Mouse (Mus musculus) stomach, embryonic 15.5 days (tissue): ENCODE measurements at regions not wholly inside any gene's neighbourhood (a gene's known extent, or its start where the extent isn't known, plus 50 kb on each side); places are given as distances from the start of the nearest gene placed in this dataset.

ENCODE experiments used
- ATAC-seq: fragments of 200-750 bp; cut with Nextera tagmentation; 2 replicates; pipeline ENCODE4 v1.8.0; 2017; ENCODE audit warnings: low read depth, moderate number of reproducible peaks, moderate TSS enrichment; ENCODE audit not compliant: insufficient read depth, low FRiP score
- H3K27ac ChIP-seq: fragments of 300-500 bp; sonication (generic); 2 replicates; pipeline ENCODE4 v1.5.1; 2015; ENCODE audit warnings: mild to moderate bottlenecking, inconsistent platforms
- H3K27me3 ChIP-seq: fragments of 300-500 bp; sonication (generic); replicated peaks from 2 replicates; pipeline ENCODE4 v1.6.1; 2015; ENCODE audit warnings: inconsistent platforms
- H3K36me3 ChIP-seq: fragments of 300-500 bp; sonication (generic); 2 replicates; pipeline ENCODE4 v1.6.1; 2015; ENCODE audit warnings: inconsistent platforms
- H3K4me1 ChIP-seq: fragments of 300-500 bp; sonication (generic); 2 replicates; pipeline ENCODE4 v1.6.1; 2015; ENCODE audit warnings: inconsistent platforms
- H3K4me2 ChIP-seq: fragments of 300-500 bp; sonication (generic); 2 replicates; pipeline ENCODE4 v1.6.1; 2015; ENCODE audit warnings: mild to moderate bottlenecking, inconsistent platforms
- H3K4me3 ChIP-seq: fragments of 300-500 bp; sonication (generic); replicated peaks from 2 replicates; pipeline ENCODE4 v1.5.1; 2015; ENCODE audit warnings: inconsistent platforms
- H3K9ac ChIP-seq: fragments of 300-500 bp; sonication (generic); 2 replicates; pipeline ENCODE4 v1.6.1; 2015; ENCODE audit warnings: inconsistent platforms
- H3K9me3 ChIP-seq: fragments of 300-500 bp; sonication (generic); 2 replicates; pipeline ENCODE4 v1.6.1; 2016; ENCODE audit warnings: inconsistent platforms
- WGBS: fragments of 180-500 bp; shearing (Covaris S2); methylation state at CpG from one replicate; pipeline ENCODE4 v1.1.7; 2015; 5-methylcytosine and 5-hydroxymethylcytosine counted together

- H3K4me3 ChIP-seq, result no peak overlapping the region
- WGBS, result 89% methylated on average over 17 of the region's 17 CpGs
- no peak overlapping the region for H3K27ac ChIP-seq
- no peaks in the 10 kb centered on the region for H3K4me1 ChIP-seq
- H3K27me3 ChIP-seq, result no peaks in the 10 kb centered on the region
- H3K9me3 ChIP-seq, result no peaks in the 10 kb centered on the region
- H3K9ac ChIP-seq, result no peak overlapping the region
- H3K36me3 ChIP-seq, result no peaks in the 10 kb centered on the region
- H3K4me2 ChIP-seq, result no peak overlapping the region
- ATAC-seq, result no peak
Observed at GRCm38 (mm10) chr6:140192526-140192925, 151.3 kb upstream of the Plcz1 start.

- Histone ChIP-seq H3K27me3 (no peaks in the 10 kb centered on the region), H3K27ac (no peak overlapping the region), H3K4me3 (no peak overlapping the region), H3K36me3 (no peaks in the 10 kb centered on the region), H3K4me2 (no peak overlapping the region), H3K4me1 (no peaks in the 10 kb centered on the region), H3K9ac (no peak overlapping the region), H3K9me3 (no peaks in the 10 kb centered on the region)
- no peak for ATAC-seq
- WGBS, result 71% methylated on average over 4 of the region's 4 CpGs
Observed at GRCm38 (mm10) chr6:140191341-140191740, 150.1 kb upstream of the Plcz1 start.

- H3K4me3 ChIP-seq, result no peak overlapping the region
- no peak for ATAC-seq
- H3K27ac ChIP-seq, result no peak overlapping the region
- H3K9me3 ChIP-seq, result no peaks in the 10 kb centered on the region
- H3K36me3 ChIP-seq, result no peaks in the 10 kb centered on the region
- H3K27me3 ChIP-seq, result no peaks in the 10 kb centered on the region
- no peaks in the 10 kb centered on the region for H3K4me1 ChIP-seq
- no peak overlapping the region for H3K9ac ChIP-seq
- 69% methylated on average over 9 of the region's 9 CpGs for whole genome bisulfite sequencing
- no peak overlapping the region for H3K4me2 ChIP-seq
Observed at GRCm38 (mm10) chr6:140189601-140190000, 148.3 kb upstream of the Plcz1 start.

GRCm38 (mm10) chr6:140187733-140188132 lies 146.5 kb upstream of the Plcz1 start:
- H3K4me1 ChIP-seq, result no peaks in the 10 kb centered on the region
- no peak overlapping the region for H3K4me2 ChIP-seq
- H3K9me3 ChIP-seq, result no peaks in the 10 kb centered on the region
- ATAC-seq, result no peak
- no peak overlapping the region for H3K27ac ChIP-seq
- H3K9ac ChIP-seq, result no peak overlapping the region
- 84% methylated on average over 3 of the region's 3 CpGs for WGBS
- no peaks in the 10 kb centered on the region for H3K27me3 ChIP-seq
- no peaks in the 10 kb centered on the region for H3K36me3 ChIP-seq
- H3K4me3 ChIP-seq, result no peak overlapping the region

- no peaks in the 10 kb centered on the region for H3K27me3 ChIP-seq
- no peak overlapping the region for H3K27ac ChIP-seq
- H3K4me3 ChIP-seq, result no peak overlapping the region
- no peaks in the 10 kb centered on the region for H3K9me3 ChIP-seq
- 61% methylated on average over 6 of the region's 6 CpGs for WGBS
- no peak; the same call in 1 of the 2 replicates for ATAC-seq
- H3K4me1 ChIP-seq, result no peaks in the 10 kb centered on the region
- no peak overlapping the region for H3K4me2 ChIP-seq
- no peak overlapping the region for H3K9ac ChIP-seq
- H3K36me3 ChIP-seq, result no peaks in the 10 kb centered on the region
Observed at GRCm38 (mm10) chr6:140187106-140187505, 145.8 kb upstream of the Plcz1 start.

GRCm38 (mm10) chr6:140179999-140180398 lies 138.7 kb upstream of the Plcz1 start:
- no peak overlapping the region for H3K4me2 ChIP-seq
- H3K9ac ChIP-seq, result no peak overlapping the region
- H3K4me3 ChIP-seq, result no peak overlapping the region
- H3K36me3 ChIP-seq, result no peaks in the 10 kb centered on the region
- ATAC-seq, result no peak; the same call in 1 of the 2 replicates
- 70% methylated on average over 4 of the region's 4 CpGs for WGBS
- no peak overlapping the region for H3K27ac ChIP-seq
- no peaks in the 10 kb centered on the region for H3K27me3 ChIP-seq
- no peaks in the 10 kb centered on the region for H3K9me3 ChIP-seq
- H3K4me1 ChIP-seq, result no peaks in the 10 kb centered on the region

- no peaks in the 10 kb centered on the region for H3K36me3 ChIP-seq
- H3K4me1 ChIP-seq, result no peaks in the 10 kb centered on the region
- H3K9me3 ChIP-seq, result no peaks in the 10 kb centered on the region
- H3K9ac ChIP-seq, result no peak overlapping the region
- H3K27me3 ChIP-seq, result no peaks in the 10 kb centered on the region
- no peak overlapping the region for H3K4me2 ChIP-seq
- WGBS, result 78% methylated on average over 12 of the region's 12 CpGs
- H3K27ac ChIP-seq, result no peak overlapping the region
- ATAC-seq, result no peak
- no peak overlapping the region for H3K4me3 ChIP-seq
Observed at GRCm38 (mm10) chr6:140178425-140179193, 137.4 kb upstream of the Plcz1 start.

GRCm38 (mm10) chr6:140172716-140173115 lies 131.5 kb upstream of the Plcz1 start:
- no peaks in the 10 kb centered on the region for H3K27me3 ChIP-seq
- H3K4me3 ChIP-seq, result no peak overlapping the region
- H3K4me2 ChIP-seq, result no peak overlapping the region
- H3K9ac ChIP-seq, result no peak overlapping the region
- H3K4me1 ChIP-seq, result no peaks in the 10 kb centered on the region
- H3K27ac ChIP-seq, result no peak overlapping the region
- ATAC-seq, result no peak
- H3K36me3 ChIP-seq, result no peaks in the 10 kb centered on the region
- 84% methylated on average over 9 of the region's 9 CpGs for WGBS
- H3K9me3 ChIP-seq, result no peaks in the 10 kb centered on the region

- no peak for ATAC-seq
- Histone ChIP-seq H3K9me3 (no peaks in the 10 kb centered on the region), H3K9ac (no peak overlapping the region), H3K4me3 (no peak overlapping the region), H3K27ac (no peak overlapping the region), H3K36me3 (no peaks in the 10 kb centered on the region), H3K4me2 (no peak overlapping the region), H3K4me1 (no peaks in the 10 kb centered on the region), H3K27me3 (no peaks in the 10 kb centered on the region)
- 91% methylated on average over 3 of the region's 3 CpGs for WGBS
Observed at GRCm38 (mm10) chr6:140169836-140170235, 128.6 kb upstream of the Plcz1 start.

- Histone ChIP-seq H3K4me3 (no peak overlapping the region), H3K36me3 (no peaks in the 10 kb centered on the region), H3K4me2 (no peak overlapping the region), H3K27ac (no peak overlapping the region), H3K4me1 (no peaks in the 10 kb centered on the region), H3K9ac (no peak overlapping the region), H3K27me3 (no peaks in the 10 kb centered on the region), H3K9me3 (no peaks in the 10 kb centered on the region)
- no peak for ATAC-seq
- WGBS, result 84% methylated on average over 4 of the region's 4 CpGs
Observed at GRCm38 (mm10) chr6:140167182-140167581, 125.9 kb upstream of the Plcz1 start.

- H3K9me3 ChIP-seq, result no peaks in the 10 kb centered on the region
- H3K4me2 ChIP-seq, result no peak overlapping the region
- H3K36me3 ChIP-seq, result no peaks in the 10 kb centered on the region
- no peaks in the 10 kb centered on the region for H3K27me3 ChIP-seq
- no peak overlapping the region for H3K4me3 ChIP-seq
- no peak for ATAC-seq
- WGBS, result 88% methylated on average over 5 of the region's 5 CpGs
- no peak overlapping the region for H3K27ac ChIP-seq
- no peaks in the 10 kb centered on the region for H3K4me1 ChIP-seq
- no peak overlapping the region for H3K9ac ChIP-seq
Observed at GRCm38 (mm10) chr6:140162729-140163128, 121.5 kb upstream of the Plcz1 start.

GRCm38 (mm10) chr6:140161482-140161881 lies 120.2 kb upstream of the Plcz1 start:
- WGBS, result 75% methylated on average over 4 of the region's 4 CpGs
- H3K27me3 ChIP-seq, result no peaks in the 10 kb centered on the region
- H3K4me1 ChIP-seq, result no peaks in the 10 kb centered on the region
- no peak for ATAC-seq
- H3K36me3 ChIP-seq, result no peaks in the 10 kb centered on the region
- H3K4me2 ChIP-seq, result no peak overlapping the region
- no peak overlapping the region for H3K4me3 ChIP-seq
- no peak overlapping the region; the same call in 1 of the 2 replicates for H3K27ac ChIP-seq
- H3K9ac ChIP-seq, result no peak overlapping the region
- no peaks in the 10 kb centered on the region for H3K9me3 ChIP-seq

- no peaks in the 10 kb centered on the region for H3K27me3 ChIP-seq
- WGBS, result 64% methylated on average over 13 of the region's 13 CpGs
Observed at GRCm38 (mm10) chr6:140160946-140161345, 119.7 kb upstream of the Plcz1 start.

More at GRCm38 (mm10) chr6:140160946-140161345, 119.7 kb upstream of the Plcz1 start:
- Histone ChIP-seq H3K9ac (no peak overlapping the region), H3K36me3 (no peaks in the 10 kb centered on the region), H3K4me3 (no peak overlapping the region), H3K4me2 (no peak overlapping the region), H3K4me1 (no peaks in the 10 kb centered on the region), H3K9me3 (no peaks in the 10 kb centered on the region), H3K27ac (no peak overlapping the region; the same call in 1 of the 2 replicates)
- ATAC-seq, result no peak
